Mouse (Mus musculus) intestine, postnatal 0 days (tissue): Measurements from ENCODE around the gene Nt5m. TPM values are rescaled to one million over a fixed set of nuclear protein-coding genes. Genes with fewer than 3 reads are reported as not detected.
A peak's percentile ranks its signal among the peaks of the same experiment; 100 is the strongest.

Experiments used
- ATAC-seq: fragments of 200-750 bp; cut with Nextera tagmentation; 2 replicates; pipeline ENCODE4 v1.8.0; 2017; ENCODE audit warnings: mild to moderate bottlenecking, moderate TSS enrichment, moderate library complexity
- H3K27ac ChIP-seq: fragments of 300-500 bp; sonication (generic); 2 replicates; pipeline ENCODE4 v1.5.1; 2014; ENCODE audit warnings: mild to moderate bottlenecking, low read depth, low read length, moderate library complexity
- H3K27me3 ChIP-seq: fragments of 300-500 bp; sonication (generic); replicated peaks from 2 replicates; pipeline ENCODE4 v1.6.1; 2014; ENCODE audit warnings: low read length, mixed read lengths; ENCODE audit not compliant: control insufficient read depth, insufficient read depth
- H3K36me3 ChIP-seq: fragments of 300-500 bp; sonication (generic); 2 replicates; pipeline ENCODE4 v1.6.1; 2014; ENCODE audit warnings: mild to moderate bottlenecking, moderate library complexity; ENCODE audit not compliant: control insufficient read depth, insufficient read depth
- H3K4me1 ChIP-seq: fragments of 300-500 bp; sonication (generic); replicated peaks from 2 replicates; pipeline ENCODE4 v1.6.1; 2014; ENCODE audit warnings: antibody characterized with exemption, low read length, mixed read lengths; ENCODE audit not compliant: control insufficient read depth, insufficient read depth
- H3K4me2 ChIP-seq: fragments of 300-500 bp; sonication (generic); replicated peaks from 2 replicates; pipeline ENCODE4 v1.6.1; 2014; ENCODE audit warnings: low read depth, mild to moderate bottlenecking, moderate library complexity
- H3K4me3 ChIP-seq: fragments of 300-500 bp; sonication (generic); 2 replicates; pipeline ENCODE4 v1.5.1; 2014; ENCODE audit warnings: low read depth, low read length
- H3K9ac ChIP-seq: fragments of 300-500 bp; sonication (generic); 2 replicates; pipeline ENCODE4 v1.6.1; 2014; ENCODE audit warnings: mild to moderate bottlenecking, low read depth, low read length
- H3K9me3 ChIP-seq: fragments of 300-500 bp; sonication (generic); 2 replicates; pipeline ENCODE4 v1.6.1; 2016; ENCODE audit warnings: mixed run types; ENCODE audit not compliant: control insufficient read depth
- CTCF ChIP-seq: sonication (generic); IDR thresholded peaks from 2 replicates; pipeline ENCODE4 v1.5.1; 2016; ENCODE audit warnings: low read depth, mild to moderate bottlenecking, control low read depth, antibody characterized with exemption, moderate library complexity
- WGBS: fragments of 180-500 bp; shearing (Covaris S2); extraction: QIAGEN DNeasy Blood & Tissue Kit; methylation state at CpG from one replicate; pipeline ENCODE4 v1.1.7; 2014; 5-methylcytosine and 5-hydroxymethylcytosine counted together
- polyA plus RNA-seq: library from polyadenylated mRNA; unstranded; fragments of >200 nt; fragmentation: Nextera tagmentation; extraction: Ambion mirVana; gene quantifications from 2 replicates; pipeline ENCODE4 v1.2.1, GENCODE M21; 2015

Nt5m gene
- polyA plus RNA-seq, 1 experiment from 2014 or later = 21.0 TPM

DNA sequence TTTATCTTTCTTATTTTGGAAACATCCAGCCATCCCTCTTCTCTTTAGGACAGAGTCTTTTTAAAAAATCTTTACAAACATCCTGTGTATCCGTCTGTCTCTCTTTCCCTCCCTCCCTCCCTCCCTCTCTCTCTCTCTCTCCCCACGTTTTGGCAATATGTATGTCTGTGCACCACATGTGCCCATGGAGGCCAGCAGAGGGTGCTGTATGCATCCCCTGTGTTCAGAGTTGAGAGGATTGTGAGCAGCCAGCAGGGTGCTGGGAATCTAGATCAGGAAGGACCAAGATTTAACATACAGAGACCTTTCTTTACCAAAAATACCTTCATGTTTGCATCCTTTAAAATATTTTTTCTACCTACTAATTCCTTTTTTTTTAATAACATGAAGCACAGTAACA, 7.9 kb downstream of the Nt5m start:
- Histone ChIP-seq H3K27ac (no peak overlapping the region), H3K9ac (no peak overlapping the region), H3K4me3 (peak overlapping the region; percentile 86; the same call in 1 of the 2 replicates), H3K27me3 (no peaks in the 10 kb centered on the region), H3K36me3 (no peaks in the 10 kb centered on the region), H3K4me1 (no peaks in the 10 kb centered on the region), H3K9me3 (no peaks in the 10 kb centered on the region), H3K4me2 (no peak overlapping the region; the same call in 1 of the 2 replicates)
- peak; percentile 75 for TF ChIP-seq CTCF
- no peak for ATAC-seq
- WGBS = 21% methylated on average over 2 of the region's 2 CpGs

DNA sequence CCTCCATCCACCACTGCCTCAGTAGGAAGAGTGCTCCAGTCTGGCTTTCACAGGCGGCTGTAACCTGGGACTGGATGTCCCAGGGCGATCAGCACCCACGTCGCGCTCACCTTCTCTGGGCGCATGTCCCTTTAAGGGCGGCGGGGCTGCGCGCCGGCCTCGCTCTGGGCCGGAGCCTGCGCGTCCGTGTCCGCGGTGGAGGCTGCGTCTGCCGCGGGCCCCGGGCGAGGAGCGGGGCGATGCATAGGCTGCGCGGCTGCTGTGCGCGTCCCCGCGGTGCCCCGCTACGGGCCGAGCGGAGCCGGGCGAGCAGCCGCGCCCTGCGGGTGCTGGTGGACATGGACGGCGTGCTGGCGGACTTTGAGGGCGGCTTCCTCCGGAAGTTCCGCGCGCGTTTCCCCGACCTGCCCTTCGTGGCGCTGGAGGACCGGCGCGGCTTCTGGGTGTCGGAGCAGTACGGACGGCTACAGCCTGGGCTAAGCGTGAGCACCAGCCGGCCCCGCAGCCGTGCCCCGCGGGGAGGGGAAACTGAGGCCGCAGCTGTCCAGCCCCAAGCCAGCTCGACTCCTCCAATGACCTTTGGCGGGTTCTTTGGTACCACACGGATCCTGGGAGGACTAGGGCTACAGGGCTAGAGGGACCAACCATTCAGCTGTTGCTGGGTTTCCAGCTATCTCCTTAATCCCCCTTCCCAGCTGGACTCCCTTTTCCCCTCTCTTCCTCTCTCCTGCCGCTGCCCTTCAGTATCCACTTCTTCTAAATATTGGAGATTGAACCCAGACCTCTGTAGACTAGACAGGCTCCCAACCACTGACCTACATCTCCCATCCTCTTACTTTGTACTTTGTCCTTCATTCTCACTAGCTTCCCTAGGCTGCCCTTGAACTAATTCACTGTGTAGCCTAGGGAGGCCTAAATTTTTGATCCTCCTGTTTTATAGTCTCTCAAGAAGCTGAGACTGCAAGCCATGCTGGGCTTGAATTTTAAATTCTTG, 8.9 kb downstream of the Nt5m start:
- Histone ChIP-seq H3K9ac (peak overlapping the region; percentile 83), H3K27me3 (no peaks in the 10 kb centered on the region), H3K4me3 (peak overlapping the region; percentile 86), H3K4me2 (peak overlapping the region; percentile 86), H3K27ac (peak overlapping the region; percentile 88), H3K4me1 (no peaks in the 10 kb centered on the region), H3K36me3 (no peaks in the 10 kb centered on the region), H3K9me3 (no peaks in the 10 kb centered on the region)
- TF ChIP-seq CTCF = peak; percentile 54
- ATAC-seq = peak; percentile 75
- under 1% methylated on average over 69 of the region's 69 CpGs for WGBS

DNA sequence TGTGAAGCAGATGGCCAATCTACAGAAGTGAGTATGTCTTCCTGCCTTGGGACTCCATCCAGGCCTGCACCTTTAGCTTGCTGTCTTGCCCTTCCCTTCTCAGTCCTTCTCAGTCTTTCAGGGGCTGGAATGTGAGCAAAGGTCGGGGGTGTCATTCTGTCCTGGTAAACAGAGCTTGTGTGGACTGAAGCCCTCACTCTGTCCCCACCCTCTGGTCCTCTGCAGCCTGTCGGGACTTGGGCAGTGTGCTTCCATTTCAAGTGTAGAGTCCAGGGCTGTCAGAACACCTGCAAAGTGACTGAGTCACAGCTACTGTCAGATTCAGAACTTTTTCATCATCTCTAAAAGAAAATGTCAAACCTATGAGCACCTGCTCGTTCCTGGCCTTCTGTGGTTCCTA, 13.6 kb downstream of the Nt5m start:
- H3K27me3 ChIP-seq = no peaks in the 10 kb centered on the region
- H3K9ac ChIP-seq = no peak overlapping the region
- no peak overlapping the region for H3K4me2 ChIP-seq
- H3K4me1 ChIP-seq = no peaks in the 10 kb centered on the region
- no peak overlapping the region for H3K27ac ChIP-seq
- WGBS = 39% methylated on average over 3 of the region's 3 CpGs
- H3K9me3 ChIP-seq = no peaks in the 10 kb centered on the region
- TF ChIP-seq CTCF = no peak
- H3K4me3 ChIP-seq = no peak overlapping the region
- no peaks in the 10 kb centered on the region for H3K36me3 ChIP-seq
- no peak for ATAC-seq

- no peak for ATAC-seq
- TF ChIP-seq CTCF = no peak
- Histone ChIP-seq H3K9me3 (no peaks in the 10 kb centered on the region), H3K27me3 (no peaks in the 10 kb centered on the region), H3K4me1 (no peaks in the 10 kb centered on the region), H3K27ac (no peak overlapping the region), H3K9ac (no peak overlapping the region), H3K4me2 (no peak overlapping the region), H3K4me3 (no peak overlapping the region), H3K36me3 (peaks cover 12% of the 10 kb centered on the region; the same call in 1 of the 2 replicates)
- 91% methylated on average over 11 of the region's 11 CpGs for WGBS
Measured at GRCm38 (mm10) chr11:59860467-59860866, 21.2 kb downstream of the Nt5m start.

DNA sequence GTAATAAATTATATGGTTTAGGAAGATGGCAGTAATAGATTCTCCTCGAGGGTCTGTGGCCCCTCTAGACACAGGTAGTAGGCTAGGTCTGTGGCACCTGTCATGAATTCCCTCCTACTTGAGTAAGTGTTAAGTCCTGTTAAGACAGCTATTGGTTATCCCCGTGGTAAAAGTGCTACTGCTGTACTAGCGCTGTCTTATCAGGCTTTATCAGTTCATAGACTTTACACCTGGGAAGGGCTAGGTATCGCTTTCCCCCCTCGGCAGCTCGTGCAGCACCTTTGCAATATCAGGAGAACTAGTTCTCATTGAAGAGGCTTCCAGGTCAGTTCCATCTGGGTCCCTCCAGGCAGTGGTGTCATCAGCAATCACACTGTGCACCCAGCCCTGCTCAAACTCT, 25.1 kb downstream of the Nt5m start:
- ATAC-seq = peak; percentile 65; the same call in 1 of the 2 replicates
- H3K4me2 ChIP-seq = no peak overlapping the region
- no peak overlapping the region for H3K4me3 ChIP-seq
- no peaks in the 10 kb centered on the region for H3K4me1 ChIP-seq
- H3K36me3 ChIP-seq = peaks cover 20% of the 10 kb centered on the region; the same call in 1 of the 2 replicates
- no peaks in the 10 kb centered on the region for H3K27me3 ChIP-seq
- WGBS = 43% methylated on average over 6 of the region's 6 CpGs
- no peak for TF ChIP-seq CTCF
- H3K9ac ChIP-seq = no peak overlapping the region
- H3K9me3 ChIP-seq = no peaks in the 10 kb centered on the region
- no peak overlapping the region for H3K27ac ChIP-seq

- no peak for ATAC-seq
- Histone ChIP-seq H3K9ac (no peak overlapping the region), H3K27me3 (no peaks in the 10 kb centered on the region), H3K36me3 (peaks cover 32% of the 10 kb centered on the region; the same call in 1 of the 2 replicates), H3K4me1 (no peaks in the 10 kb centered on the region), H3K4me2 (no peak overlapping the region), H3K9me3 (no peaks in the 10 kb centered on the region), H3K27ac (no peak overlapping the region), H3K4me3 (no peak overlapping the region)
- WGBS = 78% methylated on average over 8 of the region's 8 CpGs
- no peak for TF ChIP-seq CTCF
Measured at GRCm38 (mm10) chr11:59872124-59872523, 32.9 kb downstream of the Nt5m start.
